9 mouse cellular contexts compared by ENCODE assay signal in the genomic region with DNA sequence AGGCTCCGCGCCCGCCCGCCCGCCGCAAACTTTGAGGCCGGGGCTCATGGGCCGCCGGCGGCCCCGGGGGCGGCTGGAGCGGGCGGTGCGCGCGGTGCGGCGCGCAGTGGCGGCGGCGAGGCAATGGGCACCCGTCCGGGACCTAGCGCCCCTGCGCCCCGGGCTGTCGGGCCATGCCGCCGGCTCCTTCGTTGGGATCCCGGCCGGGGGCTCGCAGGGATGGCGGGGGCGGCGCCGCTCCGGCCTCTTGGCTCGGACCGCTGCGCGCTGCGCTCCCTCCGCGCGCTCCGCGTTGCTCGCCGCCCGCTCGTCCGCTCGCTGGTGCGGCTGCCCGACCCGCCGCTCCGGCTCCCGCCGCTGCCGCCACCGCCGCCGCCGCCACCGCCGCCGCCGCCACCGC. TPM values are rescaled to one million over a fixed set of nuclear protein-coding genes. Genes with fewer than 3 reads are reported as not detected.
DNase-seq lines count a peak whose midpoint lies in the region; ATAC-seq and TF ChIP-seq lines count a peak whose summit lies in the region.
"Had no signal": no experiment of that assay in that cellular context is flagged by ENCODE, and none has a peak within 500 bp of the region (broad histone marks: within the 10 kb centered on the region; RNA-seq: fewer than 3 reads in every experiment).

Gene Cabp7 (minus strand): TSS at position 46 of the 400 bp plus-strand sequence.

- no peak within 1 kb of the TSS for H3K9ac ChIP-seq in lung, embryonic 15.5 days
- peak within 1 kb of the TSS; percentile 55 for H3K9ac ChIP-seq in neural tube, embryonic 15.5 days (replicated peaks)

- H3K27ac ChIP-seq in cerebellum, adult 2 months (ENCODE audit: insufficient read depth, low read length) = no peak within 1 kb of the TSS
- H3K27ac ChIP-seq in lung, embryonic 15.5 days = no peak within 1 kb of the TSS
- H3K27ac ChIP-seq in neural tube, embryonic 15.5 days (replicated peaks) = no peak within 1 kb of the TSS

- no peak for ATAC-seq in lung, embryonic 15.5 days (ENCODE audit: borderline replicate concordance, extremely low read depth, low FRiP score, low TSS enrichment)
- ATAC-seq in neural tube, embryonic 15.5 days (ENCODE audit: low FRiP score) = peak; percentile 11; the same call in 1 of the 2 replicates

- TF ChIP-seq POLR2A in cerebellum, adult 2 months (IDR thresholded peaks at IDR 0.05; ENCODE audit: borderline replicate concordance, insufficient read depth, low read length) = no peak

- TF ChIP-seq CTCF in cerebellum, adult 2 months (IDR thresholded peaks at IDR 0.05; ENCODE audit: borderline replicate concordance, insufficient read depth, low read depth, low read length) = no peak

- H3K4me1 ChIP-seq in cerebellum, adult 2 months (ENCODE audit: control insufficient read depth, insufficient read depth, low read length) = no peaks in the 10 kb centered on the region
- peaks cover 15% of the 10 kb centered on the region for H3K4me1 ChIP-seq in lung, embryonic 15.5 days
- H3K4me1 ChIP-seq in neural tube, embryonic 15.5 days = peaks cover 24% of the 10 kb centered on the region

- H3K27me3 ChIP-seq in cerebellum, adult 2 months (ENCODE audit: control insufficient read depth, insufficient read depth, low read length) = peaks cover 15% of the 10 kb centered on the region; the same call in 1 of the 2 replicates
- H3K27me3 ChIP-seq in lung, embryonic 15.5 days = peaks cover 89% of the 10 kb centered on the region
- H3K27me3 ChIP-seq in neural tube, embryonic 15.5 days (replicated peaks) = peaks cover 65% of the 10 kb centered on the region

- H3K36me3 ChIP-seq in lung, embryonic 15.5 days = no peaks in the 10 kb centered on the region
- no peaks in the 10 kb centered on the region for H3K36me3 ChIP-seq in neural tube, embryonic 15.5 days

- peak within 1 kb of the TSS; percentile 32 for H3K4me3 ChIP-seq in cerebellum, adult 2 months (replicated peaks; ENCODE audit: insufficient read depth, low read depth, low read length)
- peak within 1 kb of the TSS; percentile 45 for H3K4me3 ChIP-seq in lung, embryonic 15.5 days
- peak within 1 kb of the TSS; percentile 65 for H3K4me3 ChIP-seq in neural tube, embryonic 15.5 days (replicated peaks)

- H3K4me2 ChIP-seq in lung, embryonic 15.5 days = peak within 1 kb of the TSS; percentile 90
- peak within 1 kb of the TSS; percentile 100 for H3K4me2 ChIP-seq in neural tube, embryonic 15.5 days

- peak in 1 of 2 experiments; percentile 34 for DNase-seq in cerebellum, adult 2 months
- DNase-seq in cerebellum, adult 9-10 months = no peak
- DNase-seq in lung, postnatal 10 days = no peak
- DNase-seq in layer of hippocampus, postnatal 36 days = no peak
- DNase-seq in ovary, postnatal 36 days (ENCODE audit: low spot score) = no peak
- DNase-seq in embryo, embryonic 10 days (ENCODE audit: low spot score) = no peak

- no peaks in the 10 kb centered on the region for H3K9me3 ChIP-seq in lung, embryonic 15.5 days
- no peaks in the 10 kb centered on the region for H3K9me3 ChIP-seq in neural tube, embryonic 15.5 days (replicated peaks)

- 12% methylated on average over 35 of the region's 73 CpGs for WGBS in cerebellum, adult 2 months
- under 1% methylated on average over 58 of the region's 73 CpGs for WGBS in lung, embryonic 15.5 days
- WGBS in neural tube, embryonic 15.5 days = 0% methylated on average over 24 of the region's 73 CpGs

RNA-seq across cellular contexts. Expression of gene Cabp7, which starts in this region (rescaled TPM):
- 114 and 129 TPM in 2 replicates for polyA plus RNA-seq in cerebellum, adult 2 months (2012; rRNA removed)
- polyA plus RNA-seq in lung, embryonic 15.5 days (2015; fragmentation: Nextera tagmentation; extraction: Ambion mirVana) = 0.09 TPM in 1 of 2 replicates, not detected in the other
- 100 to 1,000 TPM; 287 to 306 TPM for total RNA-seq in layer of hippocampus, postnatal 36 days (2021)
- polyA plus RNA-seq in neural tube, embryonic 15.5 days (2015; fragmentation: Nextera tagmentation; extraction: Ambion mirVana) = 2.9 and 4.2 TPM in 2 replicates
- total RNA-seq: liver, adult 2 months had no signal
- polyA plus RNA-seq: liver, adult 2 months had no signal

Comparison
In these comparisons a context has a peak if more than half of its experiments do, and no peak if none do; other contexts are left out.
1. RNA of gene Cabp7 (polyA plus RNA-seq): 114 to 129 TPM in cerebellum, adult 2 months; 2.9 to 4.2 TPM in neural tube, embryonic 15.5 days and 0.09 TPM in lung, embryonic 15.5 days; every median in the first group is over 10 times any median in the second.
2. Peak in every context shown above with its lines, with median percentiles within 50 percentile points of each other: H3K4me3 ChIP-seq.